Mouse (Mus musculus) megakaryocyte-erythroid progenitor cell, adult 5-6 weeks (primary cell): Measurements from ENCODE around the gene Slc4a8. TPM values are rescaled to one million over a fixed set of nuclear protein-coding genes. Genes with fewer than 3 reads are reported as not detected.

Experiments used
- ATAC-seq: replicated peaks from 2 replicates; pipeline ENCODE4 v1.8.0; 2016; ENCODE audit warnings: mild to moderate bottlenecking, inconsistent platforms; ENCODE audit not compliant: severe bottlenecking, poor library complexity, low FRiP score, low TSS enrichment
- total RNA-seq, 2 experiments: library from RNA; stranded (forward) in 1 of 2; stranded (reverse) in 1 of 2; fragments of 200-1000, 215-1000 nt in 1 of 2; fragments of >200 nt in 1 of 2; fragmentation: Nextera tagmentation in 1 of 2; gene quantifications; 2 replicates each; pipeline ENCODE4 v1.2.3; 2014 to 2017

The Slc4a8 gene
- total RNA-seq (2014; fragmentation: Nextera tagmentation) (0.26 and 3.1 TPM in 2 replicates), total RNA-seq (2017) (0.33 TPM in 1 of 2 replicates, not detected in the other)

- peak; percentile 83 for ATAC-seq
These were observed at the start of gene Slc4a8 for GRCm38 (mm10) chr15:100761419-100762185. TSS of gene Slc4a8 (plus strand) at chr15:100761747.

DNA sequence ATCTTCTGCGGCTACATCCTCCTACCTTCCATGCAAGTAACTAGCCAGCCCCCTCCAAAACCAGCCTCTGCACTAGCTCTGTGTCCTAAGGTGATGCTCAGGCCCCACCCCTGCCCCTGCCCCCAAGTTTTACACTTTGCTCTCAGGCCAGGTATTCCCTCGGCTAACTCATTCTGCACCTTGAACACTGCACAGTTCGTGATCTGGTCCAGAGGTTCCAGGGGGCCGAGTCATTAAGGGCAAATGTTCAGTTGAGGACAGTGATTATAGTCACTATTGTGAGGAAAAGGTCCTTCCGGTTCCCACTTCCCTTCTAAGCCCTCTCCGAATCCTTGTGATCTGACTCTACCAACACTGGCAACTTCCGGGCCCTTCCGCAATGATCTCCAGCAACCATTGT lies 47.1 kb upstream of the Slc4a8 start:
- ATAC-seq, result no peak

DNA sequence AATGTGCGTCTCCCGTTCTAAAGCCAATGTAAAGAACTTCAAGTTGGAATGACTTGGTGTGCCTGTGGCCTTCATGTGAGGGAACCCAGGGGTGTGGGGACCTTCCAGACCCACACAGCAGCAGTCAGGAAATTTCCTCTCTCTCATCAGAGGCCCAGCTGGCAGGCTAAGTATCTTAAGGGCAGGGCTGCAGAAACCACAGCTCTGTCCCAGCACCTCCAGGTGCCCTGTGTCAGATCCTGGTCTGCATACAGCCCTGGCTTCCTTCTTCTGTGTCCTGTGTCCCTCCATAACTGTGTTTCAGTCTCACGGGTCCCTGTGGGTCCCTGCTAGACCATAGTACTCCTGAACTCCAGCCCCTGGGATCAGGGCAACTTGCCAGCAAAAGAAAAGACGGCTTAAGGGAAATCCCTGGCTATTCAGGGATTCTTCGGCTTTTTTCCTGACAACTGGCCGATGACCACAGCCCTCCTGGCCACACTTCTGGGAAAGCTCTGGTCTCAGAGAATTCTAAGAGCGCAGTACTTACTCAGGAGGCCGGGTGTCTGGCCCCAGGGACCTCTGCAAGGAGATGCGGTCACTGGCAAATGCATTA lies 46.1 kb upstream of the Slc4a8 start:
- ATAC-seq, result no peak

GRCm38 (mm10) chr15:100717933-100718332 lies 43.6 kb upstream of the Slc4a8 start:
- ATAC-seq, result no peak

DNA sequence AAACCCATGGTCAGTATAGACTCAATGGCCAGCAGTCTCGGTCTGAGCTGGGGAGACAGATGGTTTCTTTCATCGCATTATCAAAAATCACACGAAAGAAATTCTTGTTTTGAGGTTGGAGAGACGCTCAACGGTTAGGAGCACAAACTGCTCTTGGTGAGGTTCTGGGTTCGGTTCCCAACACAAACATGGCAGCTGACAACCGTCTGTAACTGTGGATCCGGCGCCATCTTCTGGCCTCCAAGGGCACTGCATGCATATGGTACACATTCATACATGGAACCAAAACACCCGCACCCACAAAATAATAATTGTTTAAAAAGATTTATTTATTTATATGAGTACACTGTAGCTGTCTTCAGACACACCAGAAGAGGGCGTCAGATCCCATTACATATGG lies 43.0 kb upstream of the Slc4a8 start:
- no peak for ATAC-seq

DNA sequence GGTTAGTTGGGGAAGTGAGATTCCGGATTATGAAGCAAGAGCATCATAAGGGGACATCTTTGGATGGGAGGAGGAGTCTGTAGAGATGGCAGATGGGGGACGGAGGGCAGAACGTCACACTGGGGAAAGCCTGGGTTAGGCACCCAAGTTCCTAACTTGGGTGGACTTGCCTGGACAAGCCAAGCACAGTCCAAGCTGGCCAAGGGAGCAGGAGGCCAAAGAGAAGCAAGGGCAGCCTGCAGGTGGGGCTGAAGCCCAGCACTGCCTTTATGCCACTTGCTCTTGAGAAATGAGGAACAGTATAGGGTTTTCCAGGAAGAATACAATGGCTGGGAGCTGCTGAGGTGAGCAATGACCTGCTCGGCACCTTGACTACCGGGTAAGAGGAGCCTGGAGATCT lies 42.3 kb upstream of the Slc4a8 start:
- ATAC-seq, result no peak

- no peak for ATAC-seq
These were observed 41.5 kb upstream of the Slc4a8 start for GRCm38 (mm10) chr15:100720066-100720465.

DNA sequence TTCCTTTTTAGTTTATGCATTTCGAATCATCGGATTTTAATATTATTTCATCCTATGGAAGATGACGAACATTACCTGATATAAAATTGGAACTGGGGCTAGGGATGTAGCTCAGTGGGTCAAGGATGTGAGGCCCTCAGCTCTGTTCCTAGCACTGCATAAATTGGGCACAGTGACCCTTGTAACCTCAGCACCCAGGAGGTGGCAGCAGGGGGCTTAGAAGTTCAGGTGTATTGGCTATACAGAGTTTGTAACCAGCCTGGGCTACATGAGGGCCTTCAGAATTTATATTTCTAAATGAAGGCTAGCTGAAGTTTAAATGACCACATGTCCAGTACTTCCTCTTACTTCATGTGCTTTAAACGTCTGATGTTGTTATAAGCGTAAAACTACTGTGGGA lies 40.1 kb upstream of the Slc4a8 start:
- ATAC-seq, result no peak

DNA sequence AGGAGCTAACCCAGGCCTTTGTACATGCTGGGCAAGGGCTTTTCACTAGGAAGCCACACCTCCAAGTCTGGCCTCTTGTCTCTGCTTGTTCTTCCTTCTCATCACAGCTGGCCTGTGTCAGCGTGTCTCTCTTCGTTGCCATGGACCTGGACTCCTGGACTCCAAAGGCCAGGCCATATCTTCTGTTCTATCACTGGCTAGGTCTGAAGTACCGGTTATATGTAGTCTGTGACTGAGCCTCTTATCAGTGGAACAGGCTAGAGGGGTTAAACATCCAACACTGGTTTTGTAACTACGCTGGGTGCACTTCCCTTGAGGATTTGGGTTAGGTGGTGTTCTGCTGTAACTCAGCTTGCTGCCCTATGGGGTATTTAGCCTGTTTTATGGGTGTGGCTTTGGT lies 39.5 kb upstream of the Slc4a8 start:
- no peak for ATAC-seq

DNA sequence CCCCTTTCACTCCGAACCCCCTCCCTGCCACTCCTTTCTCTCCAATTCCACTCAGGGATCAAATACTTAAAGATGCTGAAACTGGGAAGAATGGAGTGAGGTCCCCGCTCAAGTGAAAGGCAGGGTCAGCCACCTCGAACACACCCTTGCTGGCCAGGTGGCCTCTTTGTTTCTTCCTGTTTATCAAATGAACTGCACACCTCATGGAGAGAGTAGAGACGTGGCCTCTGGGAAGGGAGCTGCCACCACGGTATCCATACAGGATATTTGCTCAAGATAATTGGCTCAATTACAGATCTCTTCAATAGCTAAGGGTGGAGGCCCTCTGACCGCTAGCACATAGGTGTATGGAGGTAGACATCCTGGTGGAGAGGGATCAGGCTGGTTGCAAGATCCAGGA lies 39.0 kb upstream of the Slc4a8 start:
- no peak for ATAC-seq

GRCm38 (mm10) chr15:100723505-100723904 lies 38.0 kb upstream of the Slc4a8 start:
- ATAC-seq, result no peak

- no peak for ATAC-seq
These were observed 34.8 kb upstream of the Slc4a8 start for GRCm38 (mm10) chr15:100726721-100727120.

DNA sequence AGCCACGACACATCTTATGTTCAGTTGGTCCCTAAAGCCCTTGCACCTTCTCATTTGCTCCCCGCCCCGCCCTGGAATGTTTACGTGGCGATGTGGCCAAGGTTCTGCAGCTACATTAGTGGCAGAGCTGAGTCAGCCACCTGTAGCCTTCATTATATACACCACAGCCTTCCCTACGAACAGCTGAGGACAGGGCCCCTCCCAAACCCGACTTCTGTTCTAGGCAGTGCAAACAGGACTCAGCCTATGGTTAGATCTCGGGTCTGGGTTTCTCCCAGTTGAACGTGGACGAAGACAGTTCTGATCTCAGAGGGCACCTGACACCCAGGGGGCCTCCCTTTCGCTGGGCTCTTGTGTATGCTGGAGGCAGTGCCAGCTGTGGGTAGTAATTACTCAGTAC lies 33.7 kb upstream of the Slc4a8 start:
- no peak for ATAC-seq

DNA sequence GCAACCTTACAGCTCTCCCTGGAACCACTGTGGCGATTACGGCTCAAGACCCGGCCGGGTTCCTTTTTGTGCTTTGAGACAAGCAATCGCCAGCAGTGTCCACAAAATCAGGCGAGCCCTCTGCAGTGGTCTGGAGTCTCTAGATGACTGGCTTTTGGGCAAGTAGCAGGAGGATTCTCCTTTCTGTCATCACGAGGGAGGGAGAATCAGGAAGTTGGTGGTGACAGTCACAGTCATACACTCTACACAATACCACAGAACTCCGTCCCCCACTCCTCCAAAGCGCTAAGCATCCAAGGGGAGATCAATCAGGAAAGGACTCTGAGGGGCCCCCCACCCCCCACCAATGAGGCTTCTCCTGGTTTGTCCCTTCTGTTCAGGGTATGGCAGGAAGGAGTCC lies 33.0 kb upstream of the Slc4a8 start:
- ATAC-seq, result 0 out of 2 replicates have a peak, but pooled peaks have one; percentile 0

DNA sequence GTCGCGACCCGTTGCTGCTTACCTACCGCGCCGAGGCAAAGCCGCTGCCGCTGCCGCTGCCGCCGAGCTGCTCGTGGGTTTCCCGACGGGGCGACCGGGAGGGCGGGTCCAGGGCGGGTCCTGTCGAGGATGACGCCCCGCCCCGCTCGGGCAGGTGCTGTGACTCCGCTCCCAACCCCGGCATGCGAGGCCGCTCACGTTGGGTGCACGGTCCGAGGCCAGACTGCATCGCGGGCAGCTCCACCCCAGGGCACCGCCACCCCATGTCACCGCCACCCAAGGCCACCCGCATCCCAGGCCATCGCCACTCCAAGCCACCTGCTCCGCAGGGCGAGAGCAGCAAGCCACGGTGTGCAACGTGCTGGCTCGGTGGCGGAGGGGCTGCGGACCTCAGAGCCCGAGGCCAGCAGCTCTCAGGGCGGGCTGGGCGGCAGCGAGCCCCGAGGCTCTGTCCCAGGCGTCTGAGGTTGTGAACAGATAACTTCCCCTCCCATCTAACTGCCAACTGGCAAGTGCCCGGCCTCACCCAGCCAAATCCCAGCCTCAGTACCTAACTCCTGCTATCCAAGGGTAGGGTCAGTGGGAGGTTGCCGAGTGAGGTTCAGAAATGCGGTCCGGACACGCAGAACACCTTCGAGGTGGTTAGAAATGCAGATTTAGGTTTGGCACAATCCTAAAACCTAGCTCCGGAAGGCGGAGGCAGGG lies 32.1 kb upstream of the Slc4a8 start, which contains the start of gene Galnt6:
TSS of gene Galnt6 (minus strand) at position 96 of the 705 bp plus-strand sequence.
- peak; percentile 34 for ATAC-seq

DNA sequence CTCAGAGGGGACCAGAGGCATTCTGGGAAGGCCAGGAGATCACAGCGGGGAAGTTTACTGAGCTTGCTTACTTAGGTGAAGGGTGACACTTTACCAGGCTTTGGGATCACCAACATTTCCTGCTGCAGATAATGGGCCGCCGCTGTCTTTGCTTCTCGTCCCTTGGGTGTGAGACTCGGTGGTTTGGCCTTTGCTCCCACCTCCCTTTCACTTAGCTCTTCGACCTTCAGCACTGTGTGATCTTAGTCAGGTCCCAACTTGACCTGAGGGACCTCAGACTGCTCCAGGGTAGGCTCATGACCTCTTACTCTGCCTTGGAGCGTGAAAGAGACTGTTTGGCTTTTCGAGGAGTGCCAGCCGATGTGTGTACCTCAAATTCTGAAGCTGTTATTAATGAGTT lies 30.5 kb upstream of the Slc4a8 start:
- no peak for ATAC-seq

- no peak for ATAC-seq
These were observed 29.0 kb upstream of the Slc4a8 start for GRCm38 (mm10) chr15:100732580-100732979.

DNA sequence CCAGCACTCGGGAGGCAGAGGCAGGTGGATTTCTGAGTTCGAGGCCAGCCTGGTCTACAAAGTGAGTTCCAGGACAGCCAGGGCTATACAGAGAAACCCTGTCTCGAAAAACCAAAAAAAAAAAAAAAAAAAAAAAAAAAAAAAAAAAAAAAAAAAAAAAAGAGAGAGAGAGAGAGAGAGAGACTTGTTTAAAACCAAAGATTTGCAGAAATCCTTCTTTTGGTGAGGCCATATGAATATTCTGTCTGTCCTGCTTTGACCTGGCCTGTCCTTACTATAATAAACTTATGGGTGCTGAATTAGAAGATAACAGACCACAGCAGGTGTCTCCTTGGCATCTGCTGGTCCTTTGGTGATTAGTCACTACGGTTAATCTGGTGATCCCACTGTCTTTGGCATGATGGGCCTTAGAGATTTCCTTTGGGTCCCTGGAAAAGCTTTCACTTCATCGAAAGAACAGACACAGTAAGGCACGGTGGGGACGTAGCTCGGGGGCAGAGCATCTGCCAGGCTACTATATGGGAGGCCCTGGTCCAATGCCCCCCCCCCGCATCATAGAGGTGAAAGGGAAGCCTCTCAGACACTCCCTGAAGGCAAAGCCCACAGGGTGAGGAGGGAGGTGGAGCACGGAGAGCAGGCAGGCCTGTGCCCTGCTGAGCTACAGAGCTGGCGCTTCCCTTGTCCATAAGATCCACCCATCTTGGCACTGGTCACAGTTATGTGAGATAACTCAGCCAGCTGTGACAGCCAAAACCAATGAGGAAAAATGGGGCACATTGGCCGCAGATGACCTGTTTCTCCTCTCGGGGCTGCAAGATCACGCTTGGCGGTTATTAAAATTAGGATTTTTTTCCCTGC lies 26.2 kb upstream of the Slc4a8 start:
- ATAC-seq, result peak; percentile 55

- peak; percentile 37 for ATAC-seq
These were observed 25.6 kb upstream of the Slc4a8 start for GRCm38 (mm10) chr15:100735953-100736300.

DNA sequence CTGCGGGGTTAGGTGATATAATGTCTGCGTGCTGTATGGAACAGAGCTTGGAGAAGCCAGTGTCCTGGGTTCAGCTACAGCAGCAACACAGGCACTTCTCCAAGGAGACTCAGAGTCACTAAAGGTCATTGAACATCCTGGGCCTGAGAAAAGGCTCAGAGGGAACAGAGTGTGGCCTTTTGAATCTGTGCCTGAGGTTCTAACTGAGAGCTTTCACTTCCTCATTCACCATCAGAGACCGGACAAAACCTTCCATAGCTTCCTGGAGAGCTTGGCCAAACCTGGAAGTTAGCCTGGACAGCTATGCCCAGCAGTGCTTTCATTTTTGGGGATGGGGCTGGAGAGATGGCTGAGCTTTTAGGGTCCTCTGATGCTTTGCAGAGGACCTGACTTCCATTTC lies 23.9 kb upstream of the Slc4a8 start:
- no peak for ATAC-seq
